Comparison of ENCODE assay signal across 14 mouse cellular contexts in the genomic region with DNA sequence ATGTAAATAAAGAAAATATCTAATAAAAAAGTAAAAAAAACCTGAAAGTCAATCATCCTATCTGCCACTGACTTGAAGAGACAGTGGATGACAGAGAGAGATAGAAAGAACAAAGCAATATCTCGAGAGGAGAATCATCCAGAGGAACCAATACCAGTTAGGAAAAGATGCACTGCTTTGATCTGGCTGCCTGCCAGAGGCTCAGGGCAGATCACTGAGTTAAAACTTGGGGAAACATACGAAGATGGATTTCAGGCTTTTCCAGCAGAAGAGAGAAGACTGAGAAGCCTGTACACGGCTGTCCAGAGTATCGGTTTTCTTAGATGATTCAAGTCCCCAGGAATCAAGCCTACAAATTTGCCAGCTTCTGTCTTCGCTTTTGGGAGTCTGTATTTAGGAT.
"Had no signal": no experiment of that assay in that cellular context is flagged by ENCODE, and none has a peak within 500 bp of the region (broad histone marks: within the 10 kb centered on the region; RNA-seq: fewer than 3 reads in every experiment).

No protein-coding gene starts in this region.

- H3K36me3 ChIP-seq: midbrain, embryonic 10.5 days; midbrain, embryonic 12.5 days; midbrain, embryonic 15.5 days; neural tube, embryonic 12.5 days; stomach, embryonic 15.5 days had no signal

- H3K27me3 ChIP-seq: midbrain, embryonic 12.5 days; midbrain, embryonic 15.5 days; neural tube, embryonic 12.5 days; stomach, embryonic 15.5 days had no signal

- H3K4me1 ChIP-seq: midbrain, embryonic 10.5 days; midbrain, embryonic 12.5 days; midbrain, embryonic 15.5 days; neural tube, embryonic 12.5 days; stomach, embryonic 15.5 days had no signal

- ATAC-seq: midbrain, embryonic 15.5 days had no signal

- H3K4me2 ChIP-seq: lung, embryonic 14.5 days; midbrain, embryonic 12.5 days; midbrain, embryonic 15.5 days; neural tube, embryonic 12.5 days; stomach, embryonic 15.5 days had no signal

- H3K9ac ChIP-seq: lung, embryonic 14.5 days; midbrain, embryonic 12.5 days; midbrain, embryonic 15.5 days; neural tube, embryonic 12.5 days; stomach, embryonic 15.5 days had no signal

- DNase-seq: lung, adult 18-20 months; lung, embryonic 14.5 days; lung, postnatal 10 days; lung, postnatal 4 days; right cerebral cortex, postnatal 14 days; thymus, adult 2 months; thymus, postnatal 25 days; thymus, postnatal 4 days had no signal

- H3K4me3 ChIP-seq: midbrain, embryonic 10.5 days; midbrain, embryonic 12.5 days; midbrain, embryonic 15.5 days; neural tube, embryonic 12.5 days; stomach, embryonic 15.5 days had no signal

- H3K9me3 ChIP-seq: midbrain, embryonic 10.5 days; midbrain, embryonic 12.5 days; midbrain, embryonic 15.5 days; neural tube, embryonic 12.5 days; stomach, embryonic 15.5 days had no signal

- H3K27ac ChIP-seq: midbrain, embryonic 10.5 days; midbrain, embryonic 12.5 days; midbrain, embryonic 15.5 days; neural tube, embryonic 12.5 days; stomach, embryonic 15.5 days; stomach, postnatal 0 days had no signal
